Mouse (Mus musculus) lung, postnatal 0 days (tissue): ENCODE data around the gene Matn4. TPM values are rescaled to one million over a fixed set of nuclear protein-coding genes. Genes with fewer than 3 reads are reported as not detected.
A peak's percentile ranks its signal among the peaks of the same experiment; 100 is the strongest.

ENCODE experiments used
- ATAC-seq: fragments of 200-750 bp; cut with Nextera tagmentation; 2 replicates; pipeline ENCODE4 v1.8.0; 2017; ENCODE audit warnings: moderate library complexity
- DNase-seq: peaks from one replicate; pipeline ENCODE4 v3.0.0-alpha.2; 2016; ENCODE audit warnings: low spot score
- H3K27ac ChIP-seq: fragments of 300-500 bp; sonication (generic); 2 replicates; pipeline ENCODE4 v1.5.1; 2014; ENCODE audit warnings: antibody characterized with exemption, mild to moderate bottlenecking, low read length, mixed read lengths
- H3K27me3 ChIP-seq: fragments of 300-500 bp; sonication (generic); replicated peaks from 2 replicates; pipeline ENCODE4 v1.6.1; 2014; ENCODE audit warnings: low read length, mixed read lengths; ENCODE audit not compliant: insufficient read depth
- H3K36me3 ChIP-seq: fragments of 300-500 bp; sonication (generic); 2 replicates; pipeline ENCODE4 v1.6.1; 2014; ENCODE audit warnings: low read length, mixed read lengths; ENCODE audit not compliant: insufficient read depth
- H3K4me1 ChIP-seq: fragments of 300-500 bp; sonication (generic); 2 replicates; pipeline ENCODE4 v1.6.1; 2014; ENCODE audit warnings: antibody characterized with exemption, low read depth, low read length, mixed read lengths; ENCODE audit not compliant: insufficient read depth
- H3K4me2 ChIP-seq: fragments of 300-500 bp; sonication (generic); replicated peaks from 2 replicates; pipeline ENCODE4 v1.6.1; 2014; ENCODE audit warnings: low read depth, mild to moderate bottlenecking, low read length, moderate library complexity, mixed read lengths
- H3K4me3 ChIP-seq: fragments of 300-500 bp; sonication (generic); 2 replicates; pipeline ENCODE4 v1.5.1; 2014; ENCODE audit warnings: low read depth, low read length
- H3K9ac ChIP-seq: fragments of 300-500 bp; sonication (generic); replicated peaks from 2 replicates; pipeline ENCODE4 v1.6.1; 2014; ENCODE audit warnings: low read depth, mild to moderate bottlenecking
- H3K9me3 ChIP-seq: fragments of 300-500 bp; sonication (generic); 2 replicates; pipeline ENCODE4 v1.6.1; 2016; ENCODE audit warnings: low read length, mixed read lengths
- CTCF ChIP-seq: IDR thresholded peaks from 2 replicates; pipeline ENCODE4 v1.5.1; 2016; ENCODE audit warnings: antibody characterized with exemption, mild to moderate bottlenecking
- EP300 ChIP-seq: IDR thresholded peaks from 2 replicates; pipeline ENCODE4 v1.6.1; 2016; ENCODE audit warnings: antibody characterized with exemption, mild to moderate bottlenecking, control low read depth
- WGBS: fragments of 180-500 bp; shearing (Covaris S2); extraction: QIAGEN DNeasy Blood & Tissue Kit; methylation state at CpG from one replicate; pipeline ENCODE4 v1.1.7; 2014; 5-methylcytosine and 5-hydroxymethylcytosine counted together
- polyA plus RNA-seq: library from polyadenylated mRNA; unstranded; fragments of >200 nt; fragmentation: Nextera tagmentation; extraction: Ambion mirVana; gene quantifications from 2 replicates; pipeline ENCODE4 v1.2.1, GENCODE M21; 2015

The Matn4 gene
- polyA plus RNA-seq = 71.4 and 81.2 TPM in 2 replicates

- H3K4me1 ChIP-seq = peaks cover 7% of the 10 kb centered on the region; the same call in 1 of the 2 replicates
These were observed at the start of gene Matn4 for GRCm38 (mm10) chr2:164405060-164405459. TSS of gene Matn4 (minus strand) at chr2:164405160.

DNA sequence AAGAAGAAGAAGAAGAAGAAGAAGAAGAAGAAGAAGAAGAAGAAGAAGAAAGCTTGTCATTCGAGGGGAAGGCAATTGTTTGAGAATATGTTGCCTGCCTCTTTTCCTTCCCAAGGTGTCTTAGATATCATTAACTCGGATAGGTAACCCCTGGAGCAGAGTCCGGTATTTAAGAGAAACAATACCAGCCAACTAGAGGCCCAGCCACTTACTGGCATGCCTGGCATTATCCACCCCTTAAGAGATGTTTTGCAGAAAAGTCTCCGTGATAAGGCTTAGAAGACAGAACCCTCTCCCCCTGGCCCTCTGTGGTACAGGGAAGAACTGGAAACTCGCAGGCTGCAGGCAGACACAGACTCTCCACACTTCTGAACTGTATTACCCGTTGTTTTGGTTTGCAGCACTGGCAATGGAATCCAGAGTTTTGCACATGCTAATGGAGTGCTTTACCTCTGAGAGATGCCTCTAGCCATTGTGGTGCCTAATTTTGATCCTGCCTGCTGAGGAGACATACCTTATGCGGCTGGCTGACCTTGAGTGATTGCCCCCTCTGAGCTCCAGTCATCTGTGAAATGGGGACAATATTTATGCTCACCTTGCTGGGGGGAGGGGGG is 49.0 kb upstream of the Matn4 start:
- Histone ChIP-seq H3K4me2 (no peak overlapping the region), H3K36me3 (no peaks in the 10 kb centered on the region), H3K27ac (peak overlapping the region; percentile 90), H3K4me3 (no peak overlapping the region), H3K27me3 (no peaks in the 10 kb centered on the region), H3K4me1 (peaks cover 41% of the 10 kb centered on the region), H3K9ac (no peak overlapping the region), H3K9me3 (no peaks in the 10 kb centered on the region)
- 53% methylated on average over 7 of the region's 7 CpGs for WGBS
- ATAC-seq (no peak), DNase-seq (no peak)
- TF ChIP-seq EP300 (no peak), CTCF (no peak)

More at GRCm38 (mm10) chr2:164405060-164405459, at the start of gene Matn4:
- Histone ChIP-seq H3K4me3 (peak within 1 kb of the TSS; percentile 39), H3K27ac (peak within 1 kb of the TSS; percentile 93), H3K4me2 (peak within 1 kb of the TSS; percentile 70), H3K36me3 (no peaks in the 10 kb centered on the region), H3K9ac (peak within 1 kb of the TSS; percentile 43; the same call in 1 of the 2 replicates), H3K27me3 (peaks cover 14% of the 10 kb centered on the region), H3K9me3 (no peaks in the 10 kb centered on the region)
- no peak for TF ChIP-seq EP300
- no peak for ATAC-seq
- DNase-seq = no peak
- 9% methylated on average over 9 of the region's 9 CpGs for WGBS

- Histone ChIP-seq H3K27ac (peak overlapping the region; percentile 57), H3K36me3 (no peaks in the 10 kb centered on the region), H3K9ac (no peak overlapping the region), H3K9me3 (no peaks in the 10 kb centered on the region), H3K4me1 (peaks cover 45% of the 10 kb centered on the region), H3K27me3 (no peaks in the 10 kb centered on the region), H3K4me3 (no peak overlapping the region), H3K4me2 (no peak overlapping the region; the same call in 1 of the 2 replicates)
- 30% methylated on average over 14 of the region's 14 CpGs for WGBS
- no peak for ATAC-seq
- TF ChIP-seq EP300 (peak; percentile 56), CTCF (no peak)
- DNase-seq = peak; percentile 65
These were observed 48.2 kb upstream of the Matn4 start for GRCm38 (mm10) chr2:164453047-164453757.

DNA sequence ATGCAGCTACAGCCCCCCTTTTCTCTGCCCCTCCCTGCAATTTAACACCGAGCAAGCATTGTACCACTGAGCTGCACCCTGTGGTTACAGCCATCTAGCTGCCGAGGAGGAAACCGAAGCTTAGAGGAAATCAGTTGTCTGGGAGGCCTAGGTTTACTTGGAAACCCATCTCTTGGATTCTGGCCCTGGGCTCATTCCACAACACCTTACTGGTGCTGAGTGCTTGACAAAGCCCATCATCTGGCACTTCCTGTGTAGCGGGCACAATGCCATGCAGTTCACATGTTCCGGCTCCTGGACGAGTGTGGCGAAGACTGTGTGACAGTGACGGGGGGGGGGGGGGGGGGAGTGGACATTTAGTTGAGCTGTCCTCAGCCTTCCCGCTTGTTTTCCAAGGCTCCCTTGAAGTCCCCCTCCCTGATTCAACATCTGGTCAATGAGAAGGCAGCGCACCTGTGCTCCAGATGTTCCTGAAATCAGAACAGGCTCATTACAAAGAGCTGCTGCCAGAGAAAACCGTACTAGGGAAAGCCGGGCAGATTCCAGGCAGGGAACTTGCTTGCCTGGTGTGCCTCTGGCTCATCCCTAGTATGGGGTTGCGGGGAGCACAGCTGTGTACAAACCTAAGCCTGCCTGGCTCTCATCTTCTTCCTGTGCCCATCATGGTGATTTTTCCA is 47.2 kb upstream of the Matn4 start:
- ATAC-seq (no peak), DNase-seq (no peak)
- Histone ChIP-seq H3K27ac (no peak overlapping the region; the same call in 1 of the 2 replicates), H3K4me1 (peaks cover 45% of the 10 kb centered on the region), H3K9me3 (no peaks in the 10 kb centered on the region), H3K4me3 (no peak overlapping the region), H3K4me2 (no peak overlapping the region), H3K27me3 (no peaks in the 10 kb centered on the region), H3K9ac (no peak overlapping the region), H3K36me3 (no peaks in the 10 kb centered on the region)
- WGBS = 28% methylated on average over 12 of the region's 13 CpGs
- TF ChIP-seq CTCF (peak; percentile 40), EP300 (no peak)

DNA sequence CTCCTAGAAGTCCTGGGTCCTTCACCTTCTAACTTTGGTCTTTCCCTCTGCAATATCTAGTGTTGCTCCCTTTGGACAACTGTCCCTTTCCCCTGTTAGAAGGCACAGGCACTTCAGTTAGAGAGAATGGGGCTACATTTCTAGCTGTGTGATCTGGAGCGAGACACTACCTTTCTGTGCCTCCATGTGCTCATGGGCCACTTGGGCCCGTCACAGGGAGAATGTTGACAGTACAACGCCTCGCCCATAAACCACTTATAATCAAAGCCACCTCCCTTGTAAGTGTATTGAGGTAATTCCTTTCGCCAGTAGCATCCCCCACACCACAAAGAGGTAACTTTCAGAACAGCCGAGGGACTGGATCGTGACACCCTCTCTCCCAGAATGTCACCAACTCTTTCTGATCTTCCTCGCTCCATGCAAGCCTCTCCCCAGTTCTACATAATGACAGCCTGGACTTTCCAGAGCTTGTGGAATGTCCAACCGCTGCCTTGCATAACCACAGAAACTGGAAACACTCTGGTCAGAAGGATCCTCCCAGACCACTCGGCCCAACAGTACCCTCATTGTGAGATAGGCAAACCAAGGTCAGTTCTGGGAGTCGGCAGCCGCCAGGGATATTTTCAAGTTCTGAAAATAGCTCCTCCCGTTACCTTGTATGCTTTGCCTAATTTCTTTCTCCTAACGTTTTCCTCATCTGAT is 44.5 kb upstream of the Matn4 start:
- Histone ChIP-seq H3K9ac (no peak overlapping the region), H3K4me2 (no peak overlapping the region), H3K27ac (peak overlapping the region; percentile 81), H3K4me1 (peaks cover 23% of the 10 kb centered on the region; the same call in 1 of the 2 replicates), H3K36me3 (no peaks in the 10 kb centered on the region), H3K4me3 (no peak overlapping the region), H3K27me3 (no peaks in the 10 kb centered on the region), H3K9me3 (no peaks in the 10 kb centered on the region)
- WGBS = 50% methylated on average over 14 of the region's 14 CpGs
- ATAC-seq (peak; percentile 78), DNase-seq (peak; percentile 71)
- TF ChIP-seq CTCF (no peak), EP300 (peak; percentile 43; the same call in 1 of the 2 replicates)
